Mouse (Mus musculus): ENCODE measurements around the gene Eps15l1. TPM values are rescaled to one million over a fixed set of nuclear protein-coding genes. Genes with fewer than 3 reads are reported as not detected.
A peak's percentile ranks its signal among the peaks of the same experiment; 100 is the strongest.

Eps15l1 gene
- 10 to 100 TPM; 60.0 to 75.6 TPM for total RNA-seq (2021)

DNA sequence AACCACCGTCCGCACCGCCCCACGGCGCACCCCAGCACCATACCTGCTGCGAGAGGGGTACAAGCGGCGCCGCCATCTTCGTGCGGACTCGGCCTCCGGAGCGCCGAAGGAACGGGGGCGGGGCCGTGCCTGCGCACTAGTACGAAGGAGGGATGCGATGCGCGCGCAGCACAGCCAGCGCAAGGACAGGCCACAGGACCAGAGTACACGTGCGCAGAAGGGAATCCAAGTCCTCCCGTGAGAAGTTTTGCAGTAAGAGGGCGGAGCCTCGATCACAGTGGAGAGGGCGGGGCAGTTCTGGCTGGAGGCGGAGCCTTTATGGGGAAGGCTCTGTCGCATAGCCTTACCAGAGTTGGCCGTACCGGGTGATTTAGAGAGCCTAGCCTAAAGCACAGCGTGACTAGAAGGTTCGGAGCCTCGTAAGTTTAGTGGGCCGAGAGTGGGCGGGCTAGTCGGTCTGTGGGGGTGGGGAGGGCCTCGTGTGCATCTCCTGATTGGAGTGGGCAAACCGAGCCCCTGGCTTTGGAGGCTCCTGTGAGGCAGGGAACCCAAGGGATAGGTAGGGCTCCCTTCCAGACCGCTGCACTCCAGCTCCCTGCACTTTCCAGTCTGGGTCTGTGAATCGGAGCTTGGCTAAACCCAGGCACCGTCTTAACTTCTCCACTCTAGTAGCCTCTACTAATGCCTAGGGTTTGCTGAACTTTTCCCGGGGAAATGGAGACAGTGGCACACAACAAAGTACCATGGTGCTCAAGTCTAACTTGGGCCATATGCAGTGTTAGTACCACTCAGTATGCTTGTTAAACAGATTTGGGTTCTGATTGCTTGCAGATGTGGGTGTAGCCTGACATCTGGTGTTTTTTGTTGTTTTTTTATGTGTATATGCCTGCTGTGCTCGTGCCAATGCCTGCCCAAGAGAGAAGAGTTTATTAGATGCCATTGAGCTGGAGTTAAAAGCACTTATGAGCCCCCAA is at the start of gene Eps15l1:
Eps15l1 (minus strand) TSS at position 99 of the 974 bp plus-strand sequence.
- DNase-seq (ENCODE audit: low spot score in 2 of 2), result peak; percentile 98
- intact Hi-C loops (cut with DNase I), result loop anchor here (2.0 kb wide), 1 partner anchor 53 kb away; the partner anchor contains the start of gene Cherp

DNA sequence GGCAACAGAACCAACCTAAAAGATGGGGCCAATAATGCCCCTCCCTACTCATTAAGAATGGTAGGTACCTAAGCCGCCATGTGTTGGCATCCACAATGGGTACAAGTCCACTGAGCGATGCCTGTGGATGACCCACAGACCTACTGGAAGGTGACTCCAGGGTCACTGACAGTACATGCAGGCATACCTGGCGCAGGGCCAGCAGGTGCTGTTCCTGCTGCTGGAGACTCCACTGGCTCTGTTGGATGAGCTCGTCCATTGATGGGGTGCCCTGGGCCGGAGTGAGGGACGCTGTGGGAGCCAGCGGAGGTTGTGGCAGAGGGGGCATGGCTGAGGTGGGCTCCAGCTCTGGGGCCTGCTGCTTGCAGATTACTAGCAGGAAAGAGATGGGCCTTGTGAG is 49.4 kb upstream of the Eps15l1 start:
- no peak for DNase-seq (ENCODE audit: low spot score in 2 of 2)

DNA sequence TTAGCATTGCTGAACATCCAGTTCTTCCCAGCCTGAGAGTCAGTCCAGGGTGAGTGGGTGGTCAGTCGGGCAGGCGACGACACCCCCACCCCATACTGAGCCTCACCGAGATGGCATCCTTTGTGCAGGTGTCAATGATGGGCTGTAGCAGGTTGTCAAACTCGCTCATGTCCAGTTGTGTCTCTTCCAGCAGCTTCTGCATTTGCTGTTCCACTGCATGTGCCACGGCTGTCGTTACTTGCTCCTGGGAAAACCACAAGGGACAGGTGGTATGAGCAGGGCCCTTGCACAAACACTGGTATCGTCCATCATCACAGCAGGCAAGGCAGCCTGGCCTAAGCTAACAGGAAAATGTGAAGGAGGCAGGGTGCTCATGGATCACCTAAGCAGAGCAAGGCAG is 48.7 kb upstream of the Eps15l1 start:
- intact Hi-C loops (cut with DNase I), result no loop called here
- DNase-seq (ENCODE audit: low spot score in 2 of 2), result no peak

More for the DNA sequence above, 49.4 kb upstream of the Eps15l1 start:
- intact Hi-C loops (cut with DNase I), result no loop called here

DNA sequence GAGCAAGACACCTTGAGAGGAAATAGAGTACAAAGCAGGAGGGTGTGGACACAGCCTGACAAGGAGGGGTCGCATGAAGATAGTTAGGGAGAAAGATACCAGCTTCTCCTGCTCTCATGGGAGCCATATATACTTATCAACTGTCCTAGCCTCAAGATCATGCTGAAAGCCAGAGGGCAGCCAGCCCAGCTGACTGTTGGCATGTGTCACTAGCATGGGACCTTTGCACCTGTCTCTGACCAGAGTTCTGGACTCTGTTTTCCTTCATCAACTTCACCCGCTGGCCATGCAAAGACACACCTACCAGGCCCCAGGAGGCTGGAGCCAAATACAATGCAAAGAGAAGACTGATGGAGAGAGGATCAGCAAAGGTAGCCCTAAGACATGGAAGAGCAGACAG is 48.0 kb upstream of the Eps15l1 start:
- intact Hi-C loops (cut with DNase I), result no loop called here
- no peak for DNase-seq (ENCODE audit: low spot score in 2 of 2)

DNA sequence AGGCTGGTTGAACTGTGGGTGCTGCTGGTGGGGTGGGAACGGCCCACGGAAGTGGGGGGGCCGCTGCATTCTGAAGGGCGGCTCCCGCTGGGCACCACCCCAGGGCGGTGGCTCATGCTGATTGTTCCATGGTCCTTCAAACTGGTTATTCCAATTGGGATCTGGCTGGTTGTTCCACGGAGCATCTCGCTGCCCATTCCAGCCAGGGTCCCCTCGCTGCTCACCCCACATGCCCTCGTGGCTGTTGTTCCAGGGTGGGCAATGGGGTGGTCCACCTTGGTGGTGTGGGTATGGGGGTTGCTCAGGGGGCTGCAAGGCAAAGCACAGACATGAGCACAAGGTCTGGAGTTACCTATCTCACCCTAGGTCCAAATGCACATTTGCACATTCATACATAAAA is 43.0 kb upstream of the Eps15l1 start:
- DNase-seq (ENCODE audit: low spot score in 2 of 2), result no peak
- intact Hi-C loops (cut with DNase I), result no loop called here

DNA sequence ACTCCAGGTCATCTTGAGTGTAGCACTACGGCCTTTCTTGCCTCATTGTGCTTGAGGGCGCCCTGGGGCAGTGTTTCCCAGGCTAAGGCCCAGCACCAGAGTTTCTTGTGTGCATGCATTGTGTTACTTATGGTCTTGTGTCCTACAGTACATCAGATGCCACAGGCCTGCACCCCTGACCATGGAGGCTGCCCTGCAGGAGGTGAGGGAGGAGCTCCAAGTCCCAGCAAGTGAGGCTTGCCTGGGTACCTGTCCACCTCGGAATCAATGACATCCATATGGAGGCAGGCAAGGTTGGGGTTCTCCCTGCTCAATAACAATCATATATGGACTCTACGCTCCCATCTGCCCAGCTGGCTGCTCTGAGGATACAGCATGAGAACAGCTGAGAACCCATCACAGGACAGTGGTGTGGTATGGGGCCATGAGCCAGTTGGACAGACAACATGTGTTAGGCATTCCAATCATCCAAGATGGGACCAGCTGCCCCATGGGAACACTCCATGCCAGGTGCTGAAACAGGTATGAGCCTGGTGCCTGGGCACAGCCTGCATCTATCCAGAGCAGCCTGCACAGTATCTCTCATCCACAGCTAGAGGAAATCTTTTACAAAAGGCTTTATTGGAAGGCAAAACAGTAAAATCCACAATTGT is 38.7 kb upstream of the Eps15l1 start:
- intact Hi-C loops (cut with DNase I), result no loop called here
- DNase-seq (ENCODE audit: low spot score in 2 of 2), result no peak

DNA sequence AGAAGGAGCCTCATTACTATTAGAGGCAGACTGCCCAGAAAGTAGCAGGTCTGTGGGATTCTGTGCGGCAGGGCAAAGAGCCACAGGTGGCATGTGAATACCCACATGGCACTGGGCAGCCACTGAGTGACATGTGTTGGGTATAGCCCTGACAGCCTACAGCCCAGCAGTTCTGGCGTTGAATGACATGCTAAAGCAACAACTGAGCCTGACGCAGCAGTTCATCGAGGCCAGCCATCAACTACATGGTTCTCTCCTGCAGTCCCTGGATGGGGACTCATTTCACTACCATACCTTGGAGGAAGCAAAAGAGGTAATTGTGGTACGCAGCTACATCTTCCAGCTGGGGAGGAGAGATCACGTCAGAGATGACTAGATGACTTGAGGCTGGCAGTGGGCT is 37.2 kb upstream of the Eps15l1 start:
- no peak for DNase-seq (ENCODE audit: low spot score in 2 of 2)
- intact Hi-C loops (cut with DNase I), result no loop called here

DNA sequence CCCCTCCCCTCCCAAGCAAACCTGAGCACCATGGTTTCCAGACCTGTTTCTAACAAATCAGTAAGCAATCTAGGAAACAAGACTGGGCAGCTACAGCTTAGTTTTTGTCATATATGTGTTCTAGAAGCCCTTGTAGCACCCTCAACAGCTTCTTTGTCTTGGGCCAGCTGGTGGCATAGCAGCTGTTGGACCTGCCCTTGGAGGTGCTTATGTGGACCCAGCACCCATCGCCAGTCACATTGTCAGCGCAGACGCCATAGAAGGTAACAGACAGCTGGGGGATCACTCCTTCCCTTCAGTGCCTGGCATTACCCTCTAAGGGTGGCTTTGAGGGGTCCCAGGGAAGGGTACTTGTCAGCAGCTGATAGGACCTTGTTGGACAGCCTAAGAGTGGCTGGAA is 36.5 kb upstream of the Eps15l1 start:
- no peak for DNase-seq (ENCODE audit: low spot score in 2 of 2)
- intact Hi-C loops (cut with DNase I), result no loop called here

DNA sequence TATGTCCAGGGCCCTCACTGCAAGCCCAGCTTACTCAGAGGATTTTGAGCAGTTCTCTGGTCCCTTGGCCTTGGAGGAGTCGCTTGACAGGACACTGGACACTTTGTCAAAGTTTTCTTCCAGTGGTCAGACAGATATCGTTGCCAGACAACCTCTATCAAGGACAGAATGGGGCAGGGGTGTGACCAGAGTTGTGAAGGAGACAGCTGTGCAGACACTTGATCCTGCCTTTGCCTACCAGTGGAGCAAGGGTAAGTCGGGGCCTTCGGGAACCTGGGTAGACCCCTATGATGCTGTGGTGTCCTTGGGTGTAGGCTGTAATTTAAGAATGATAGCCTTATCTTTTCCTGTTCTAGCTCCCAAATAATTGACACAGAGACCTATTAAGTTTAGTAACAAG is 34.1 kb upstream of the Eps15l1 start:
- intact Hi-C loops (cut with DNase I), result no loop called here
- DNase-seq (ENCODE audit: low spot score in 2 of 2), result no peak

DNA sequence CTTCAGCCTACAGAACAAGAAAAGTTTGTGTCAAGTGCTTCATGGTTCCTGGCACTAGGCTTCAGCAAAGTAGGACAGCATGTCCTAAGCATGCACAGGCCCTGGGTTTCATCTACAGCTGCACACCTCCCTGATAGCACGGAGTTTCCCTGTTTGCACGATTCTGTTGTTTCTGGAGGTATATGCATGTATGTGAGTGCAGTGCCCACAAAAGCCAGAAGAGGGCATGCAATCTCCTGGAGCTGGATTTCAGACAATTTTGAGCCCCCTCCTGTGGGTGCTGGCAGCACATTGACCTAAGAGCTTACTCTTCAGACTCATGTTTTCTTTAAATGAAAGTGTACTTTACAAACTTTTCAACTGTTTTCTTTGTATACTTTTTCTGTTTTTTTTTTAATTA is 32.6 kb upstream of the Eps15l1 start:
- intact Hi-C loops (cut with DNase I), result loop anchor here (1.0 kb wide), 1 partner anchor 16 kb away; no protein-coding TSS in a partner anchor
- no peak for DNase-seq (ENCODE audit: low spot score in 2 of 2)

DNA sequence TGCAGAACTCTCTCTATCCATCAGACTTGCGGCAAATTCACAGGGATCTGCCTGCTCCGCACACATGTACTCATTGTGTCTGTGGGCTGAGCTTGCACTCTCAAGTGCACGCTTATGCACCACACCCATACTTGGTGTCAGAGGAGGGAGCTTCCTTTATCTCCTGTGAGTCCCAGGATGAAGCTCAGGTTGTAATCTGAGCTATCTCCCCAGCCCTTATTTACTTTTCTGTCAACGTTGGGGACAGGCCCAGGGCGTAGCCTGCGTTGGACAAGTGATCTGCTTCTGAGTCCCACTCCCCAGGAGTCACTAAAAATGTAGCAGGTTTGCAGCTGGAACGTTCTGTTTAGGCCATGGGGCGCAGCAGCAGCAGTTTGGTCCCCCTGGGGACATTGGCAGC is 30.3 kb upstream of the Eps15l1 start:
- DNase-seq (ENCODE audit: low spot score in 2 of 2), result no peak
- intact Hi-C loops (cut with DNase I), result no loop called here

DNA sequence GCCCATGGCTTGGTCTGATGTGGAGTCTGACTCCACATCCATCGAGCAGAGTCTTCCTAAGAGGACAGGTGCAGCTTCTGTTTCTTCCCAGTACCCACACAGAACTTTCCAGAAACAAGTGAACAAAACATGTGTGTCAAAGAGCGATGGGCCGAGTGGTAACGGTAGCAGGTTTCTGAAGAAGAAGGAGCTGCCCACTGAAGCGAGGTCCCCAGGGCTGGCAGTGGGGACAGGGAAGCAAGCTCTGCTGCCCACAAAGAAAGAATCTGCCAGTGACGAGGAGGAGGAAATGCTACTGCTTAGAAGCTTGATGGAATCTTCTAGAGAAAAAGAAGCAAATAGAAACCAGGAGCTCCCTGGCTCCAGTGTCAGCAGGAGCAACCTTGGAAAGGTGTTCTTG is 23.8 kb upstream of the Eps15l1 start:
- intact Hi-C loops (cut with DNase I), result no loop called here
- no peak for DNase-seq (ENCODE audit: low spot score in 2 of 2)

DNA sequence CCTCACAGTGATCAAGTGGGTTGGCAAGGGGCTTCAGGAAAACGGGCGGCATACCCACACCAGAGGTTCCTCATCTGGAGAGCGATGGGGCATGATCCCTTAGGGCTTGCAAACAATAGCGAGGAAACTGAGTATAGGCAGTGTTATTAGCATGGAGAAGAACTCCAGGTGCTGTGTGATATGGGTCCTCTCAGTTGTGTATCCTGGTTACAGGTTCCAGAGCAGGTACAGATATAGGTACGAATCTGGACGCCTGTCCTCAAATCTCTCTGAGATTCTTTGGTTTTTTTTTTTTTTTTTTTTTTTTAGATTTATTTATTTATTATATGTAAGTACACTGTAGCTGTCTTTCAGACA is 22.7 kb upstream of the Eps15l1 start:
- no peak for DNase-seq (ENCODE audit: low spot score in 2 of 2)
- intact Hi-C loops (cut with DNase I), result no loop called here

DNA sequence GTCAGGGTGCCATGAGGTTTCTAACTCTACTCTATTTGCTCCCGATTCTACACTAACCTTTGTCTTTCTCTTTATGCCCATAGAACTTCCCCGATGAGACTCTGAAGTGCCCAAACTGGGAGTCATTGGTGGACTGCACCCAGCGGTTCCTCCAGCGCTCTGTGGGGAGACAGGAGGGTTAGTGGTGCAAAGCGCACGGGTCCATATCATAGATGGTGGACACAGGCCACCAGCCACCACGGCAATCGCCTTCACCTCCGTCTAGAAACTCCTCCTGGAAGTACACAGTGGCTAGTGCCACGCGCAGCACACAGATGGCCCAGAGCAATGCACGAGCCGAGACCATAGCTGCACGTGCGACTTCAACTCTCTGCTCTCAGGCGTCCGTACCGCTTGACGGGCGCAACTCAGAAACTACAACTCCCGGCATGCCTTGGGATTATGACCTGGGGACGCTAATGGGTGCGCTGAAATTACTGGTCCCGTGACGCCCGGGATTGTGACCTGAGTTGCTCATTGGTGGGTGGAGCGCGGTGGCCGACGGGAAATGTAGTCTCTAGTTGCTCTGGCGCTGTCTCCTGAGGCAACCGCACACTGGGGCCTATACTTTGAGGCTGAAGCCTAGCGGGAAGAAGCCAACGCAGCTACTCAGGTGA is 22.2 kb upstream of the Eps15l1 start, which contains the start of the genes Calr3 and 1700030K09Rik:
Calr3 (minus strand) TSS at position 533 of the 656 bp plus-strand sequence.
1700030K09Rik (plus strand) TSS at position 543 of the 656 bp plus-strand sequence.
- intact Hi-C loops (cut with DNase I), result no loop called here
- DNase-seq (ENCODE audit: low spot score in 2 of 2), result peak; percentile 97 to 98

DNA sequence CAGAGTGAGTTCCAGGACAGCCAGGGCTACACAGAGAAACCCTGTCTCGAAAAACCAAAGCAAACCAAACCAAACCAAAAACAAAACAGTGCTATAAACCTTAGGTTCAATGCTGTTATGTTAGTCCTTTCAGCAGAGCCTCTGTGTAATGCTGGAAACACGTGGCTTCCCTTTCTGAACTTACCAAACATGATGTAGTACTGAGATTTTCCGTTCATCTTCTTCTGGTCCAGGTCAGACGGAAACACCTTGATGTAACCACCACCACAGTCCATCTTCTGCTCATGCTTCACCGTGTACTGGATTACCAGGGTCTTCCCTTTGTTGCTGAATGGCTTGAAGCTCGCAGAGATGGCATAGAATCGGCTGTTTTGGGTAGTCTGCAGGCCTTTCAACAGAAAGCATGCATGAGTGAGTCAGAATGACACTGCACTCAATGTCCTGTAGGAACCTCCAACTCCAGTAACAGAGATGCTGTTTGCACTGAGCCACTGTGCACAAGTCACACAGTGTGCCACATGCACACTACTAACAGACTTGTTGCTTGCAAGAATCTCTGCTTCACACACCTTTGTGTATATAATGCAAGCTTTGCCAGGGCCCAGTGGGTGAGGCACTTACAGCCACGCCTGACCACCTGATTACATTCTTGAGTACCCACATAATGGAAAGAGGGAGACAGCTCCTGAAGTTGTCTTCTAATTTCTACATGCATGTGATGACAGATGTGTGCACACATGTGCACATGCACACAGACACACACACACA is 17.2 kb upstream of the Eps15l1 start:
- no peak for DNase-seq (ENCODE audit: low spot score in 2 of 2)
- intact Hi-C loops (cut with DNase I), result loop anchor here (1.0 kb wide), 1 partner anchor 16 kb away; no protein-coding TSS in a partner anchor

DNA sequence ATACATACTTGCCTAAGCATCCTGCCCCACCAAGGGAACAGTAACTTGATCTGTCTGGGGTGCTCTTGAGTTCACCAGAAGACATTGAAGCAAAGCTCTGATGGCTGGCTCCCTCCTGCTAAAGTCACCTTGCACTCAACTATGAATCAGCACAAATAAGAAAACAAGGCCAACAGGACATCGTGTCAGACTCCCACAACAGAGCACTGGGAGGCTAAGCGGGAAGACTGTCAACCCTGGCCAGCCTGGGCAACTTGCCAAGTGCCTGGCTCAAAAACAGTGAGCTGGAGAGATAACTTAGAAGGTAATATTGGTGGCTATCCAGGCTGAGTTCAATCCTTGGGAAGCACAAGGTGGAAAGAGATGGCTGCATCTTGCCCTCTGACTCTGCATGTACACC is 13.7 kb upstream of the Eps15l1 start:
- intact Hi-C loops (cut with DNase I), result no loop called here
- DNase-seq (ENCODE audit: low spot score in 2 of 2), result no peak

DNA sequence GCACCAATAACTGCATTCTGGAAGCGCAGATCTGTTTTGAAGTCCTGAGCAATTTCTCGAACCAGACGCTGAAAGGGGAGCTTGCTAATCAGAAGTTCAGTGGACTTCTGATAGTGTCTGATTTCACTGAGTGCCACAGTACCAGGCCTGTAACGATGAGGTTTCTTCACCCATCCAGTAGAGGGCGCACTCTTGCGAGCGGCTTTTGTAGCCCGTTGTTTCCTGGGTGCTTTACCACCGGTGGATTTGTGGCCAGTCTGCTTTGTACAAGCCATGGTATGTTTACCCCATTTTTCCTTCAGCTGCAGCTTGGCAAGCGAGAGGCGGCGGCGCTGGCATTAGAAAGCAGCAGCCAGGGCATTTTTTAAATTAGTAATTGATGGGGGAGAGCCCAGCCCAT is 8.4 kb upstream of the Eps15l1 start:
- intact Hi-C loops (cut with DNase I), result no loop called here
- DNase-seq (ENCODE audit: low spot score in 2 of 2), result no peak

DNA sequence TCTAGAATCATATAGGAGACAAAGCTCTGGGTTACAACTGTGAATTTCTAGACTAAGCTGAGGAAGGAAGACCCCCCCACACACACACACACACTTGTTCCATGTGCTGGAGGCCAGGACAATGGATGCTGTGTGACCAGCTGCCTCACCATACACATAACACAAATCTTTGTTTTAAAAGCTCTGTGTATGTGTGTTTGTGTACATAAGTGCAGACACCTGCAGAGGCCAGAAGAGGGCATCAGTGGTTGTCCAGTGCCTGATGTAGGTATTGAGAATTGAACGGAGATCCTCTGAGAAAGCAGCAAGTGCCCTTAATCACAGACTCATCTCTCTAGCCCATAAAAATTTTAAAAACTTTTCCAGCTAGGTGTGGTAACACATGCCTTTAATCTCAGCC is 1.7 kb upstream of the Eps15l1 start:
- no peak for DNase-seq (ENCODE audit: low spot score in 2 of 2)
- intact Hi-C loops (cut with DNase I), result no loop called here

DNA sequence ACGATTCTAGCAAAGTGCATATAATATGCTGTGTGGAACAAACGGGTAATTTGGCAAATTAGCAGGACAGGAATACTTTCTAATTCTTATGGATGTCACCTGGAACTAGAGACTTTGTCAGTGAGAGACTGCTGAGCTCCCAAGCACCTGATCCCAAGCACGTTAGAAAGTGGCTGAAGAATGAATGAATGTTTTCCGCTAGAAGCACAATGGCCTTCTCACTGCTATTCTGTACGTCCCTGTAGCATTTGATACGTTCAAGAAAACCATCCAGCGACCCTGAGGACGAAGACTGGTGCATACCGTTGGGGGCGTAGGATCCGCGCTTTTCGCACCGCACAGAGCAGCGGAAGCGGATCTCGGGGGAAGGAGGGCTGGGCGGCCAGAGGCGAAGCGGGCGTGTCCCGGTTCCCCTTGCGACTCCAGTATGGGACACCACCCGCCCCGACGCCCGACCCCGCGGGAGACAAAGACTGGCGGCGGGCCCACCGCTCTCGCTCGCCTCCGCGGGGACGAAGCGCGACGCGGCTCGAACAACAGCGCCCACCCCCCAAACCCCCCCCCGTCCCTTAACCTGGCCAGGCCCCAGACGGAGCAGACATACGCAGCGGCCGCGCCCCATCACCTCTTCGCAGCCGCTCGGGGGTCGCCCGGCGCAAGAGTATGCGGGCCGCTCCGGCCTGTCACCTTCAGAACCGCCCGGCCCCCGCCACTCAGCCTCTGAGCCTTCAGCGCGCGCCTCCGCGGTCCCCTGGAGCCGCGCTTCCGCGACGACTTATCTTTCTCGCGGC is 494 bp downstream of the Eps15l1 start:
- peak; percentile 36 to 40 for DNase-seq (ENCODE audit: low spot score in 2 of 2)
- intact Hi-C loops (cut with DNase I), result loop anchor here (2.0 kb wide), 1 partner anchor 54 kb away; the partner anchor contains the start of gene Cherp
